Mouse (Mus musculus) kidney, postnatal 14 days (tissue): ENCODE results near the gene Kdm3a.

ENCODE experiments used
- DNase-seq: peaks from one replicate; pipeline ENCODE4 v3.0.0; 2022; ENCODE audit warnings: mixed read lengths

The Kdm3a gene

GRCm38 (mm10) chr6:71569025-71569424 lies 63.8 kb downstream of the Kdm3a start:
- no peak for DNase-seq

- no peak for DNase-seq
These were observed 64.2 kb downstream of the Kdm3a start for GRCm38 (mm10) chr6:71568616-71569015.

GRCm38 (mm10) chr6:71556826-71557225 lies 76.0 kb downstream of the Kdm3a start:
- no peak for DNase-seq

- DNase-seq: no peak
These were observed 77.3 kb downstream of the Kdm3a start for GRCm38 (mm10) chr6:71555507-71555951.

GRCm38 (mm10) chr6:71543686-71544499 lies 88.9 kb downstream of the Kdm3a start, which contains the start of gene Chmp3:
Chmp3 (plus strand) TSS chr6:71543797.
- DNase-seq: peak; percentile 97
